Mouse (Mus musculus): ENCODE measurements around the gene Zfp182.

The Zfp182 gene

DNA sequence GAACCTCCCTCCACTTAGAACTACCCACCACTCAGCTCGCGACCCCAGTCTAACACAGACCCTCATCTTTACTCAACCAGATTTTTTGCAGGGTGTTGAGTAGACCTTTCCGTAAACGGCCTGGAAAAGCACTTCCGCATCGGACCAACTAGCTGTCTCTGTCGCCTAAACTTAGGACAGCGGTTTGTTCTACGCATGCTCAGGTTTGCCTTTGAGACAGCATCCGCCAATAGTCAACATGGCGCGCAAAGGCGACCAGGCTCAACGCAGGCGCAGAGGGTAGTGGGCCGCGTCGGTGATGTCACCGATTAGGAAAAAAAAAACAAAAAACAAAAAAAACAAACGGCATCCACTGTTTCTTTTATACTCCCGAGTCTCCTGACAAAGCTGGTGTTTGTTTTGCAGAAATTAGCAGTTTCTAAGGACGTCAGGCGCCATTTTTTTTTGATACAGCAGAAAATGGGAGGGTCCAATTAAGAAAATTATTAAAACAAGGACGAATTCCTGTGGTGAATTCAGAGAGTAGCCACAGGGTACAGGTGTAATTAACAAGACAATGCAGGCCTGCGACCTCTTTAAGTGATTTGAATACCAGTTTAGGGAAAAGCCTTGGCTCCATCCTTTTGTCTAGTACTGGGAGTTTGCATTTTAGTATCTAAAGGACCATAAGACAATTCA, at the start of gene Zfp182:
Gene Zfp182, minus strand, starts transcription at position 451 of the 678 bp plus-strand sequence.
- peak; percentile 24 for DNase-seq (ENCODE audit: extremely low spot score, low read depth, low spot score)

DNA sequence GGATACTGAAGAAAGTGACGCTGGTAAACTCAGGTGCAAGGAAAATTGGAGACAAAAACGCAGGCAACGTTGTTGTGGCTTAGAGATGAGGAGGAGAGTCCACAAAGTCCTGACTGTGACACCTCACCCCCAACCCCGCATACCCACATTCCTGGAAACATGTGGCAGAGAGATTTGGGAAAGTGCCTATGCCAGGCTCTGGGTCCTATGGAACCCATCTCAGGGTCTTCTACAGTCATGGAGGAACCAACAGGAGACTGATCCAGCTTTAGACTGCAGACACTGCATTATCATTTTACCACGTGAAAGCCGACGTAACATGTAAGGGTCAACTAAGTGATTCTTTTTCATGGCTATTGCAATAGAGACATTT, 27.7 kb upstream of the Zfp182 start:
- no peak for DNase-seq (ENCODE audit: extremely low spot score, low read depth, low spot score)

DNA sequence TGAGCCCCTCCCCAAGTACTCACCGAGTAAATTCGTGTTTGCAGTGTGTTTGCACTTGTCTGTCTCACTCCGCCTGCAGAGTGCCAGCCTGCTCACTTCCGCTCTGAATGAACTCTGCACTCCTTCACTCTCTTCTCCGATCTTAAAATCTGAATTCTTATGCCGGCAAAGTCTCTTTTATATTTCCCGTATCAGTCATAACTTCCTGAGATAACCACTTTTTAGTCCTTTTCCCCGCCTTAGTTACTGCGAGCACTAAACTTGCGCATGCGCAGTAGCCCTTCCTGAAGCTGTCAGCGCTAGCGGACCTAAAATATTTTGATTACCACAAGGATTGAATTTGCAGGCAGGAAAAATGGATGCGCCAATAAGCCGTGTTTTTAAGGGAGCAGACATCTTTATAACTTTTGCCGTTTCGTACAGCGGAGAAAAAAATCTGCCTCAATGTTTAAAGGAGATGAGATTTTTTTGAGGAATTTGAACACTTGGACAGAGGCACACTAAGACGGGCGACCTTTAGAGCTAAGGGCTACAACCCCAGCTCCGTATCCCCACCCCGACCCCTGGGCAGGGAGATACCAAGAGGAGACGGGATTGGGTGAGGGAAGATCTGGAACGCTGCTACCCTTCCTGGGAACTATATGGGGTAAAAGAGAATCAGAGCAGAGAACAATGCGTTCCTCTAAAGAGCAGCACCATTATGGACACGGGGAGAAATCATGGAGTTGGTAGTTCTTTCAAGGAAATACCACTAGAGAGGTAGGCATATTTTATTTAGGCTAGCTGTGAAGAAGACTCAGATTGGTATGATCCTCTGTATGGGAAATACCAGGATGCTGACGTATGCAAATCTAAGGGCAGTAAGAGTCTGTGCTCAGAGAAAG, 27.1 kb upstream of the Zfp182 start, which contains the start of gene Zfp300:
Gene Zfp300, minus strand, starts transcription at position 545 of the 884 bp plus-strand sequence.
- DNase-seq (ENCODE audit: extremely low spot score, low read depth, low spot score) = peak; percentile 49

DNA sequence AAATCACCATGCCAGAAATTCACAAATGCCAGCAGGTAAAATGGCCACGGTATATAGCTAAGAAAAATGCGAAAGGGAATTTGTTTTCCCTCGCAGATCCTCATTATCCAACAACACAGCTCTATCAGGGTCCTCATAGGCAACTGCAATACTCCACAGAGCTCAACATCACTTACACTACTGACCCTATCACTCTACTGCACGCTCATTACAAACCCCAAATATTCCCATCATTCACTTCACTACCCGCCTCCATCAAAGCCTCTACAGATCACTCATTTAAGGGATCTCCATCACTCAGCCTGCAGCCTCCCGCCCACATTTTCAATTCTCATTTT, 26.5 kb upstream of the Zfp182 start:
- no peak for DNase-seq (ENCODE audit: extremely low spot score, low read depth, low spot score)

DNA sequence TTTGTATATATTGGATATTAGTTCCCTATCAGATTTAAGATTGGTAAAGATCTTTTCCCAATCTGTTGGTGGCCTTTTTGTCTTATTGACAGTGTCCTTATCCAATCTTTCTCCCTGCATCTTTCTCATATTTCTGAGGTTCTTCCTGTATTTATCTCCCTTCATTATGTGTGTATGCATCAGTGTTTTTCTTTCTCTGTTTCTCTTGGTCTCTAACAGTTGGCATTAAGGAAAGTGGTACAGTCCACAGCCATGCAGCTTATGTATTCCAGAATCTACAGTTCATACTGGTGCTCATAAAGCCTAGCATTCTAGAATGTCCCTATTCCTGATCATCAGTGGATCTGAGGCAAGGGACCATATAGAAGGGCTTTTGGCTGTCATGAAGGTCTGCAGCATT, 6.0 kb upstream of the Zfp182 start, which contains the start of gene Spaca5:
Gene Spaca5, plus strand, starts transcription at position 301 of the 400 bp plus-strand sequence.
- DNase-seq (ENCODE audit: extremely low spot score, low read depth, low spot score) = no peak

DNA sequence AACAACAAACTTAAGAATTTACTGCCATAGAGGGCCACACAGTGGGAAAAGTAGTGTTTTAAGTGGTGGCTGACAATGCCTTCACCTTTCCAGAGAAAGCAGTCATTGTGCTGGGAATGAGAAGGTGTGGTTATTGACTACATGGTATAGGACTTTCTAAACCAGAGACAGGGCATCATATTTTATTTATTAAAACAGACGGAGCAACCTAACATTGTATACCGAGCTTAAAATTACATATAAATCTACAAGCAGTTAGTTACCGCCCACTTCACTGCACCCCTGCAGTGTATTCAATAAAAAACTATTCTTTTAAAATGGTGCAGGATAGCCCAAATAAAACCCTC, 401 bp upstream of the Zfp182 start:
- DNase-seq (ENCODE audit: extremely low spot score, low read depth, low spot score) = no peak

DNA sequence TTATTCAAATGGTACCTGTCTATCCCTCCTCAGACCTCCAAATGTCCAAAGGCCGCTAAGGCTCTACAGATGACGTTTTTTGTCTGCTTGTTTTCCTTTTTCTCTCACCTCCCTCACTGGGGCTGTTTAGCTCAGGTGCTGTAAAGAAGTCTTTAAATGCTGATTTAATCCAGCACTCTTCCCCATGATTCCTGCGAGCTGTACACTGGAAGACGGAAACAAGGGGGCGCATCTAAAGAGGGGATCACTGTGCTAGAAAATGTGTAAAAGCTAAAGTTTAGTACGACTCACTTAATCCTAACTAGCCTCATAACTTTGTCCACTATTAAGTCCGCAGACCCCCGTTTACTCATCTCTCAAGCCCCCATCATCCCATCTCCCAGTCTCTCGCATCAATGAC, 656 bp downstream of the Zfp182 start:
- no peak for DNase-seq (ENCODE audit: extremely low spot score, low read depth, low spot score)

DNA sequence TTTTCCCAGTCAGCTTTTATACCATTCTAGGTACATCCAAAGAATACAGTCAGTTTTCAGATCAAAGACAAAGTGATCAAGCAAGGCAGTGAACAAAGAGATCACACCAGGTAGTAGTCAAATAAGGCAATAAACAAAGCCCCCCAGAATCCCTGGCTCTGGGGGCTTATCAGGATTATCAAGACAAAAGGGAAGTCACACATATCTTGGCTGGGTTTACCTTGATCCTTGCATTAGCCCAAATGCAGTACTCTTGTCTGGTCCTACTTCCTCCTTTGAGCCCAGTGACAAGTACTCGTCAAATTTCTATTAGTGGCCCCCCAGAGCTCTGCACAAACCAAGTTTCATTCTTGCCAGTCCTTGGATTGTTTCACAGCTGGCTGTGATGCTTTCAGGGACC, 81.2 kb downstream of the Zfp182 start:
- DNase-seq (ENCODE audit: extremely low spot score, low read depth, low spot score) = no peak

Data from hindlimb bud, embryonic 11.5 days (tissue).